Mouse (Mus musculus) cortical plate, adult 2 months (tissue): Measurements from ENCODE around the gene Rapgef2. TPM values are rescaled to one million over a fixed set of nuclear protein-coding genes. Genes with fewer than 3 reads are reported as not detected.
A peak's percentile ranks its signal among the peaks of the same experiment; 100 is the strongest.

Experiments used
- H3K27ac ChIP-seq: fragments of 200-500 bp; 2 replicates; pipeline ENCODE4 v1.5.1; 2012; ENCODE audit warnings: low read length, control low read depth, inconsistent platforms; ENCODE audit not compliant: insufficient read depth
- H3K4me1 ChIP-seq: fragments of 200-500 bp; 2 replicates; pipeline ENCODE4 v1.6.1; 2011; ENCODE audit warnings: low read length; ENCODE audit not compliant: control insufficient read depth, insufficient read depth
- H3K4me3 ChIP-seq: fragments of 200-500 bp; 2 replicates; pipeline ENCODE4 v1.5.1; 2011; ENCODE audit warnings: mild to moderate bottlenecking, low read length, control low read depth; ENCODE audit not compliant: insufficient read depth
- CTCF ChIP-seq: fragments of 200-500 bp; IDR thresholded peaks from 2 replicates; pipeline ENCODE4 v1.5.1; 2011; ENCODE audit warnings: mild to moderate bottlenecking, control low read depth, low read length; ENCODE audit not compliant: insufficient read depth; ENCODE audit errors: extremely low read depth
- POLR2A ChIP-seq: fragments of 200-500 bp; IDR thresholded peaks from 2 replicates; pipeline ENCODE4 v1.6.1; 2011; ENCODE audit warnings: mild to moderate bottlenecking, low read length, control low read depth; ENCODE audit not compliant: insufficient read depth; ENCODE audit errors: extremely low read depth
- polyA plus RNA-seq: library from polyadenylated mRNA; depleted of rRNA; stranded (reverse); fragments of >200 nt; gene quantifications from 2 replicates; pipeline ENCODE4 v1.2.3, GENCODE M21; 2012

Rapgef2 gene
- polyA plus RNA-seq, 1 experiment = 45.3 TPM

GRCm38 (mm10) chr3:79100831-79101230 lies 185.5 kb downstream of the Rapgef2 start:
- no peak overlapping the region for H3K4me3 ChIP-seq
- peaks cover 4% of the 10 kb centered on the region; the same call in 1 of the 2 replicates for H3K4me1 ChIP-seq
- H3K27ac ChIP-seq = no peak overlapping the region
- no peak for TF ChIP-seq CTCF
- TF ChIP-seq POLR2A = no peak

- H3K4me1 ChIP-seq = no peaks in the 10 kb centered on the region
These were observed 197.2 kb downstream of the Rapgef2 start for GRCm38 (mm10) chr3:79089091-79089490.

GRCm38 (mm10) chr3:79088461-79088860 lies 197.9 kb downstream of the Rapgef2 start:
- H3K4me3 ChIP-seq = no peak overlapping the region
- H3K4me1 ChIP-seq = no peaks in the 10 kb centered on the region
- H3K27ac ChIP-seq = no peak overlapping the region
- no peak for TF ChIP-seq CTCF

More at GRCm38 (mm10) chr3:79089091-79089490, 197.2 kb downstream of the Rapgef2 start:
- H3K27ac ChIP-seq = no peak overlapping the region
- no peak overlapping the region for H3K4me3 ChIP-seq
- TF ChIP-seq CTCF (no peak), POLR2A (no peak)

GRCm38 (mm10) chr3:79086282-79086681 lies 200.0 kb downstream of the Rapgef2 start:
- H3K4me1 ChIP-seq = no peaks in the 10 kb centered on the region
- H3K27ac ChIP-seq = no peak overlapping the region
- TF ChIP-seq CTCF = no peak
- no peak for TF ChIP-seq POLR2A
- no peak overlapping the region for H3K4me3 ChIP-seq

GRCm38 (mm10) chr3:79083881-79084280 lies 202.4 kb downstream of the Rapgef2 start:
- no peak overlapping the region for H3K4me3 ChIP-seq
- H3K4me1 ChIP-seq = no peaks in the 10 kb centered on the region
- TF ChIP-seq CTCF (no peak), POLR2A (no peak)
- H3K27ac ChIP-seq = no peak overlapping the region

GRCm38 (mm10) chr3:79083030-79083429 lies 203.3 kb downstream of the Rapgef2 start:
- no peak overlapping the region for H3K4me3 ChIP-seq
- no peak for TF ChIP-seq POLR2A
- TF ChIP-seq CTCF = no peak
- no peak overlapping the region for H3K27ac ChIP-seq
- no peaks in the 10 kb centered on the region for H3K4me1 ChIP-seq

GRCm38 (mm10) chr3:79079076-79079475 lies 207.2 kb downstream of the Rapgef2 start:
- TF ChIP-seq CTCF (no peak), POLR2A (no peak)
- Histone ChIP-seq H3K27ac (no peak overlapping the region), H3K4me3 (no peak overlapping the region), H3K4me1 (peaks cover 4% of the 10 kb centered on the region)

- peaks cover 6% of the 10 kb centered on the region for H3K4me1 ChIP-seq
- TF ChIP-seq POLR2A (no peak), CTCF (no peak)
- H3K4me3 ChIP-seq = no peak overlapping the region
- H3K27ac ChIP-seq = no peak overlapping the region
These were observed 211.3 kb downstream of the Rapgef2 start for GRCm38 (mm10) chr3:79074970-79075369.

- no peak for TF ChIP-seq CTCF
- no peak for TF ChIP-seq POLR2A
- no peak overlapping the region for H3K4me3 ChIP-seq
- H3K4me1 ChIP-seq = peaks cover 6% of the 10 kb centered on the region
- H3K27ac ChIP-seq = no peak overlapping the region
These were observed 212.6 kb downstream of the Rapgef2 start for GRCm38 (mm10) chr3:79073541-79074244.

GRCm38 (mm10) chr3:79071561-79071960 lies 214.8 kb downstream of the Rapgef2 start:
- no peak overlapping the region for H3K4me3 ChIP-seq
- H3K4me1 ChIP-seq = peaks cover 2% of the 10 kb centered on the region; the same call in 1 of the 2 replicates
- no peak for TF ChIP-seq CTCF
- TF ChIP-seq POLR2A = no peak
- 0 out of 2 replicates have a peak overlapping the region, but pooled peaks have one; percentile 59 for H3K27ac ChIP-seq
